Mouse (Mus musculus): ENCODE data around the gene Tlr2. TPM values are rescaled to one million over a fixed set of nuclear protein-coding genes. Genes with fewer than 3 reads are reported as not detected.

Tlr2 gene
- total and polyA plus RNA-seq, 2 experiments: 1.1 to 2.0 TPM

DNA sequence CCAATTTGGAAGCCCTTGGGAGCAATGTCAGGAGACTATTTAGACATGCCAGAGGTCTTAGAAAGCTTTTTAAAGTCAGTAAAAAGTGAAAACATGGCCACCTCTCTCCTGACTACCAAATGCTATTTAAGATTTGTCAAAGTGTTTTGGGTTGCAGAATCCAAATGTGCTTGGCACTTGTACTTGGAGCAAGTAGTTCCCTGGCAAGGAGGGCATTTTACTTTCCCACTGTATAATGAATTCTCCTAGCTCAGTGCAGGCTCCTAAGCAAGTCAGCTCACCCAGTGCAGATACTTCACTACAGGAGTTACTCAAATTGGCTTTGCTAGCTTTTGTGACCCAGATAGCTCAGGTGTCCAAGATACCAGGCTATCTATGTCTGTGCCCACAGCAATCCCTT is 28.7 kb downstream of the Tlr2 start:
- Histone ChIP-seq H3K36me3 (ENCODE audit: control insufficient read depth, insufficient read depth, low read length) (no peaks in the 10 kb centered on the region), H3K4me1 (ENCODE audit: control insufficient read depth, insufficient read depth, low read length) (no peaks in the 10 kb centered on the region), H3K27ac (replicated peaks; ENCODE audit: insufficient read depth, low read depth, low read length) (no peak overlapping the region), H3K79me2 (ENCODE audit: control insufficient read depth, insufficient read depth, low read length) (no peaks in the 10 kb centered on the region), H3K9ac (ENCODE audit: low read depth, low read length) (no peak overlapping the region), H3K4me3 (ENCODE audit: insufficient read depth, low read depth, low read length) (no peak overlapping the region), H3K27me3 (ENCODE audit: control insufficient read depth, insufficient read depth, low read length) (no peaks in the 10 kb centered on the region)
- TF ChIP-seq CTCF (IDR thresholded peaks at IDR 0.05; ENCODE audit: low read depth, low read length): no peak
- TF ChIP-seq POLR2A (IDR thresholded peaks at IDR 0.05; ENCODE audit: extremely low read depth, insufficient read depth, low read length): no peak
- DNase-seq (ENCODE audit: extremely low read depth, low read depth, low spot score): no peak

DNA sequence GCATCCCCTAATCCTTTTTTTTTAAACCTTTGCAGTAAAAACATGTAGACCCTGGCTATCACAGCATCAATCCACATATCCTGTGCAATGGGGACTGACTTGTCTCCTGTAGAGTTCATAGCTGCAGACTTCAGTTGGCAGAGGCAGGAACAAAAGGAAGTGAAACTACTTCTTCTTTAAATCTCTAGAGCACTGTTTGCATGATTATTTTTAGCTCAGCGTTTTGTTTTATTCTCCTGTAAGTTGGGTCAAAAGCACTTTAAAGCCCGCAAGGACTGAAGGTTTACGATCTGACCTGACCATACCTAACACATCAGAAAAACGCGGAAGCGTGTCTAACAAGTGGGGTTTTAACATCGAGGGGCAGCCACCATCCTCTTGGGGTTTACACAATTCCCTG is 29.6 kb downstream of the Tlr2 start:
- no peak overlapping the region for H3K27ac ChIP-seq (replicated peaks; ENCODE audit: insufficient read depth, low read depth, low read length)

DNA sequence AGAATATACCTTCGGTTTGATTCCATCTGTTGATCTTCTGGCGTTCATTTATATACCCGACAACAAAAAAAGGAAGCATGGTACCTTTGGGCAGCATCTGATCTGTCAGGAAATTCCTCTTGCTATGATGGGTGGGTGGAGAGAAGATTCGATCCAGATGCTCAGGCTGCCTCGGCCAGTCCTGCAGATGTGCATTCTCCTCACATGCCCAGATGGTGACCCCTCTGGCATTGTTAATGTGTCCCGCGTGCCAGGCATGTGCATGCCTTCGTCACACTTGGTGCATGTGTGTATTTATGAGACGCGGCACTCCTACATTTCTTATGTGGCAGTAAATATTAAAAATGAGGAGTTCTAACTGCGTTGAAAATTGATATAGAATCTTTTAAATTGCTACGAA is 33.1 kb downstream of the Tlr2 start:
- no peak overlapping the region for H3K27ac ChIP-seq (replicated peaks; ENCODE audit: insufficient read depth, low read depth, low read length)
- DNase-seq (ENCODE audit: extremely low read depth, low read depth, low spot score): no peak
- no peak overlapping the region for H3K4me3 ChIP-seq (ENCODE audit: insufficient read depth, low read depth, low read length)
- no peaks in the 10 kb centered on the region for H3K4me1 ChIP-seq (ENCODE audit: control insufficient read depth, insufficient read depth, low read length)
- H3K27me3 ChIP-seq (ENCODE audit: control insufficient read depth, insufficient read depth, low read length): no peaks in the 10 kb centered on the region
- 90% methylated on average over 12 of the region's 12 CpGs for WGBS
- H3K9ac ChIP-seq (ENCODE audit: low read depth, low read length): no peak overlapping the region
- H3K79me2 ChIP-seq (ENCODE audit: control insufficient read depth, insufficient read depth, low read length): no peaks in the 10 kb centered on the region
- no peak for TF ChIP-seq CTCF (IDR thresholded peaks at IDR 0.05; ENCODE audit: low read depth, low read length)
- TF ChIP-seq POLR2A (IDR thresholded peaks at IDR 0.05; ENCODE audit: extremely low read depth, insufficient read depth, low read length): no peak
- H3K36me3 ChIP-seq (ENCODE audit: control insufficient read depth, insufficient read depth, low read length): no peaks in the 10 kb centered on the region

More for the DNA sequence above, 29.6 kb downstream of the Tlr2 start:
- no peaks in the 10 kb centered on the region for H3K36me3 ChIP-seq (ENCODE audit: control insufficient read depth, insufficient read depth, low read length)
- TF ChIP-seq POLR2A (IDR thresholded peaks at IDR 0.05; ENCODE audit: extremely low read depth, insufficient read depth, low read length): no peak
- no peak for TF ChIP-seq CTCF (IDR thresholded peaks at IDR 0.05; ENCODE audit: low read depth, low read length)
- no peaks in the 10 kb centered on the region for H3K79me2 ChIP-seq (ENCODE audit: control insufficient read depth, insufficient read depth, low read length)
- H3K4me1 ChIP-seq (ENCODE audit: control insufficient read depth, insufficient read depth, low read length): no peaks in the 10 kb centered on the region
- no peak overlapping the region for H3K9ac ChIP-seq (ENCODE audit: low read depth, low read length)
- H3K4me3 ChIP-seq (ENCODE audit: insufficient read depth, low read depth, low read length): no peak overlapping the region
- DNase-seq (ENCODE audit: extremely low read depth, low read depth, low spot score): peak; percentile 11
- WGBS: 76% methylated on average over 7 of the region's 7 CpGs
- no peaks in the 10 kb centered on the region for H3K27me3 ChIP-seq (ENCODE audit: control insufficient read depth, insufficient read depth, low read length)

DNA sequence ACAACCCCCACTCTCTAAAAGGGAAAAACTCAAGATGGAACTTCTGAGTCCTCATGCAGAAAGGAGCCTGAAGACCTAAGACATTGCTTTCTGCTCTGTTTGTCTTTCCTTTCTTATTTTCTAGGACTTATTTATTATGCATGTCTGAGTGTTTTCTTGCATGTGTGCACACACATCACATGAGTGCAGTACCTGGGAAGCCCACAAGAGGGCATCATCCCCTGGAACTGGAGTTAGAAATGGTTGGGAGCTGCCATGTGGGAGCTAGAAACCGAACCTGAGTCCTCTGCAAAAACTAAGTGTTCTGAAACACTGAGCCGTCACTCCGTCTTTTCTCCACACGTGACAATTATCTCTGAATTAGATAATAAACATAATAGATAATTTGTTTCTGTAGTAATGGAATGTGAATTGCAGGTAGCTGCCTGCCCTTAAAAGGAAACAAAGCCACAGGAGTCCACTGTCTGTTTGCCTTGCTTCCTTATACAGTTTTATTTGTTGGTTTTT is 39.9 kb downstream of the Tlr2 start:
- no peaks in the 10 kb centered on the region for H3K4me1 ChIP-seq (ENCODE audit: control insufficient read depth, insufficient read depth, low read length)
- no peaks in the 10 kb centered on the region for H3K79me2 ChIP-seq (ENCODE audit: control insufficient read depth, insufficient read depth, low read length)
- 98% methylated on average over 4 of the region's 4 CpGs for WGBS
- H3K4me3 ChIP-seq (ENCODE audit: insufficient read depth, low read depth, low read length): no peak overlapping the region
- no peak for DNase-seq (ENCODE audit: extremely low read depth, low read depth, low spot score)
- no peaks in the 10 kb centered on the region for H3K27me3 ChIP-seq (ENCODE audit: control insufficient read depth, insufficient read depth, low read length)
- TF ChIP-seq POLR2A (IDR thresholded peaks at IDR 0.05; ENCODE audit: extremely low read depth, insufficient read depth, low read length) (no peak), CTCF (IDR thresholded peaks at IDR 0.05; ENCODE audit: low read depth, low read length) (peak; percentile 10; the same call in 1 of the 2 replicates)
- no peak overlapping the region for H3K27ac ChIP-seq (replicated peaks; ENCODE audit: insufficient read depth, low read depth, low read length)
- H3K36me3 ChIP-seq (ENCODE audit: control insufficient read depth, insufficient read depth, low read length): no peaks in the 10 kb centered on the region
- H3K9ac ChIP-seq (ENCODE audit: low read depth, low read length): no peak overlapping the region

DNA sequence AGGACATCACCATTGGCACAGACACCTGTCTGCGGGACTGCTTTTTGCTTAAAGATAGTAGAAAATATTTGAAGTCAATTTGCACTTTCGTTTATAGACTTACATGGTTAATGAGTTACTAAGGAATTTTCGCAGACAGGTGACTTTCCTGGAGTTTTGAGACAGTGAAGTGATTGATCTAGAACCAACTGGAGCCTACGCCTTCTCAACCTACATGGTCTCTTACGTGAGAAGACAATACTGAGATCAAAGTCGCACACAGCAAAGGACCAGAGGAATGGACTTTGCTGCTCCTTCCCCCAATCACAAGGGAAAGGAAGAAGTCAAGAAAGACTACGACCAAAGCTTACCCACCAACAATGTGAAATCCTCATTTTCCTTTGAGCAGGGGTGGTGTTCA is 42.1 kb downstream of the Tlr2 start:
- no peak for TF ChIP-seq CTCF (IDR thresholded peaks at IDR 0.05; ENCODE audit: low read depth, low read length)
- TF ChIP-seq POLR2A (IDR thresholded peaks at IDR 0.05; ENCODE audit: extremely low read depth, insufficient read depth, low read length): no peak
- Histone ChIP-seq H3K79me2 (ENCODE audit: control insufficient read depth, insufficient read depth, low read length) (no peaks in the 10 kb centered on the region), H3K27ac (replicated peaks; ENCODE audit: insufficient read depth, low read depth, low read length) (no peak overlapping the region), H3K4me3 (ENCODE audit: insufficient read depth, low read depth, low read length) (no peak overlapping the region), H3K36me3 (ENCODE audit: control insufficient read depth, insufficient read depth, low read length) (no peaks in the 10 kb centered on the region), H3K9ac (ENCODE audit: low read depth, low read length) (no peak overlapping the region), H3K27me3 (ENCODE audit: control insufficient read depth, insufficient read depth, low read length) (no peaks in the 10 kb centered on the region), H3K4me1 (ENCODE audit: control insufficient read depth, insufficient read depth, low read length) (no peaks in the 10 kb centered on the region)
- 68% methylated on average over 7 of the region's 7 CpGs for WGBS
- DNase-seq (ENCODE audit: extremely low read depth, low read depth, low spot score): no peak

DNA sequence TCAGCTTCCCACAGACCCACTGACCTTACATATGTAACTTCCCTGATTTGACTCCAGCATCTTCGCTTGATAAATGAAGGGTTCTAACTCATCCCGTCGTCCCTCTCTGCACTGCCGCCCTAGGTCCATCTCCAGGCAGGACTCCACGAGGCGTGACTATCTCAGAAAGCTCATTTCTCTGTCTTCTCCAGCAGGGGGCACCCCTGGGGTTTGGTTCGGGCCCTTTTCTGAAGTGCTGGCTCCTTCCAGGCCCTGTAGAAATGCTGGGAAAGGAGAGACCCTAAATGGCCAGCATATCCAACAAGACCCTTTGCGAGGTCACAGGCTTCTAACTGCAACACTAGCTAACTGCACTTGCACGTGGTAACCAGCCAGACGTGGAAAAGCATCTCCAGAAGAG is 43.7 kb downstream of the Tlr2 start:
- WGBS: 6% methylated on average over 10 of the region's 10 CpGs
- H3K9ac ChIP-seq (ENCODE audit: low read depth, low read length): no peak overlapping the region
- H3K27ac ChIP-seq (replicated peaks; ENCODE audit: insufficient read depth, low read depth, low read length): no peak overlapping the region
- no peaks in the 10 kb centered on the region for H3K4me1 ChIP-seq (ENCODE audit: control insufficient read depth, insufficient read depth, low read length)
- no peak for TF ChIP-seq POLR2A (IDR thresholded peaks at IDR 0.05; ENCODE audit: extremely low read depth, insufficient read depth, low read length)
- TF ChIP-seq CTCF (IDR thresholded peaks at IDR 0.05; ENCODE audit: low read depth, low read length): peak; percentile 72
- DNase-seq (ENCODE audit: extremely low read depth, low read depth, low spot score): peak; percentile 4
- H3K36me3 ChIP-seq (ENCODE audit: control insufficient read depth, insufficient read depth, low read length): no peaks in the 10 kb centered on the region
- H3K4me3 ChIP-seq (ENCODE audit: insufficient read depth, low read depth, low read length): no peak overlapping the region
- no peaks in the 10 kb centered on the region for H3K79me2 ChIP-seq (ENCODE audit: control insufficient read depth, insufficient read depth, low read length)
- H3K27me3 ChIP-seq (ENCODE audit: control insufficient read depth, insufficient read depth, low read length): no peaks in the 10 kb centered on the region
